Mouse (Mus musculus): Measurements from ENCODE around the gene Vmn1r125.
"Not testable (repeated sequence)": the region's sequence is repeated elsewhere in the genome, so short reads cannot be mapped to it uniquely, and the experiment has no call there.

Vmn1r125 gene

DNA sequence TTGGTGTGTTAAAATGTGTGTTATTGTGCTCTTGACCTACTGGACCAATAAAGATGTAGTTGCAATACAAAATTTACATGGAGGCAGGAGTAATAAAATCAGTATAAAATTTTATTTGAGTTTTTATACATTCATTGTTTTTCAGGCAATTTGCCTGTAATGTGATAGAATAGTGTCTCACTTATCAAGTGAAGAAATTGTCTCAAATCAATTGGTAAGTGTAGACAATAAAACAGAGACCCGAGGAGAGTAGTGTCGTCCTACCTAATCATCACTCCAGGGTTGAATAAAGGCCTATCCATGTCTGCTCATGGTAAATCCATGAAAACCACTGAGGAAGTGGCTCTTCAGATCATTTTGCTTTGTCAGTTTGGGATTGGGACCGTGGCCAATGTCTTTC, at the start of gene Vmn1r125:
Gene Vmn1r125, plus strand, starts transcription at position 301 of the 400 bp plus-strand sequence.
- DNase-seq (ENCODE audit: low read depth), result not testable (repeated sequence)

DNA sequence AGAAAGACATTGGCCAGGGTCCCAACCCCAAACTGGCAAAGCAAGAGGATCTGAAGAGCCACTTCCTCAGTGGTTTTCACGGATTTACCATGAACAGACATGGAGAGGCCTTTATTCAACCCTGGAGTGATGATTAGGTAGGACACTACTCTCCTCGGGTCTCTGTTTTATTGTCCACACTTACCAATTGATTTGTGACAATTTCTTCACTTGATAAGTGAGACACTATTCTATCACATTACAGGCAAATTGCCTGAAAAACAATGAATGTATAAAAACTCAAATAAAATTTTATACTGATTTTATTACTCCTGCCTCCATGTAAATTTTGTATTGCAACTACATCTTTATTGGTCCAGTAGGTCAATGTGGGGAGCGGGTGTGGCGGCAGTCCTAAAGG, 11.5 kb upstream of the Vmn1r125 start, which contains the start of gene Vmn1r124:
Gene Vmn1r124, minus strand, starts transcription at position 101 of the 400 bp plus-strand sequence.
- DNase-seq (ENCODE audit: low read depth), result not testable (repeated sequence)

DNA sequence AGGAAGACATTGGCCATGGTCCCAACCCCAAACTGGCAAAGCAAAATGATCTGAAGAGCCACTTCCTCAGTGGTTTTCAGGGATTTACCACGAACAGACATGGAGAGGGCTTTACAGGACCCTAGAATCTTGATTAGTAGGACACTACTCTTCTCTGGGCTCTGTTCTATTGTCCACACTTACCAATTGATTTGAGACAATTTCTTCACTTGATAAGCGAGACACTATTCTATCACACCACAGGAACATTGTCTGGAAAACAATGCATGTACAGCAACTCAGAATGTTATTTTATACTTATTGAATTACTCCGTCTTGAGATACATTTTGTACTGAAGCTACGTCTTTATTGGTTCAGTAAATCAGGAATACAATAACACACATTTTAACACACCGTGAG, 29.4 kb downstream of the Vmn1r125 start, which contains the start of gene Vmn1r126:
Gene Vmn1r126, minus strand, starts transcription at position 101 of the 400 bp plus-strand sequence.
- DNase-seq (ENCODE audit: low read depth), result not testable (repeated sequence)

DNA sequence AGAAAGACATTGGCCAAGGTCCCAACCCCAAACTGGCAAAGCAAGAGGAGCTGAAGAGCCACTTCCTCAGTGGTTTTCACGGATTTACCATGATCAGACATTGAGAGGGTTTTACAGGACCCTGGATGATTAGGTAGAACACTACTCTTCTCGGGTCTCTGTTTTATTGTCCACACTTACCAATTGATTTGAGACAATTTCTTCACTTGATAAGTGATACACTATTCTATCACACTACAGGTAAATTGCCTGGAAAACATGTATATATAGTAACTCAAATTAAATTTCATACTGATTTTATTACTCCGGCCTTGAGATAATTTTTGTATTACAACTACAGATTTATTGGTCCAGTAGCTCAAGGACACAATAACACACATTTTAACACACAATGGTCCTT, 47.8 kb downstream of the Vmn1r125 start, which contains the start of gene Vmn1r127:
Gene Vmn1r127, minus strand, starts transcription at position 101 of the 400 bp plus-strand sequence.
- DNase-seq (ENCODE audit: low read depth), result not testable (repeated sequence)
